Mouse (Mus musculus) heart, postnatal 14 days (tissue): ENCODE results near the gene Sars. TPM values are rescaled to one million over a fixed set of nuclear protein-coding genes. Genes with fewer than 3 reads are reported as not detected.
A peak's percentile ranks its signal among the peaks of the same experiment; 100 is the strongest.

ENCODE experiments used
- DNase-seq, 2 experiments: peaks; one replicate each; pipeline ENCODE4 v3.0.0; 2021 to 2022
- intact Hi-C: fragments of 180-260 bp; cut with DNase I; formaldehyde crosslinking; loops from one replicate; pipeline ENCODE4 v1.15.1; 2025
- total RNA-seq, 2 experiments: library from RNA; stranded (reverse); gene quantifications; 2 replicates each; pipeline ENCODE4 v1.2.3; 2021

Gene Sars
- total RNA-seq, 2 experiments from 2014 or later: 77.8 to 81.7 TPM

- DNase-seq: no peak
These were observed 19.4 kb downstream of the Sars start for GRCm38 (mm10) chr3:108425624-108426018.

GRCm38 (mm10) chr3:108424944-108425623 is 19.9 kb downstream of the Sars start:
- intact Hi-C loops: no loop called here
- no peak for DNase-seq

More at GRCm38 (mm10) chr3:108425624-108426018, 19.4 kb downstream of the Sars start:
- intact Hi-C loops: no loop called here

DNA sequence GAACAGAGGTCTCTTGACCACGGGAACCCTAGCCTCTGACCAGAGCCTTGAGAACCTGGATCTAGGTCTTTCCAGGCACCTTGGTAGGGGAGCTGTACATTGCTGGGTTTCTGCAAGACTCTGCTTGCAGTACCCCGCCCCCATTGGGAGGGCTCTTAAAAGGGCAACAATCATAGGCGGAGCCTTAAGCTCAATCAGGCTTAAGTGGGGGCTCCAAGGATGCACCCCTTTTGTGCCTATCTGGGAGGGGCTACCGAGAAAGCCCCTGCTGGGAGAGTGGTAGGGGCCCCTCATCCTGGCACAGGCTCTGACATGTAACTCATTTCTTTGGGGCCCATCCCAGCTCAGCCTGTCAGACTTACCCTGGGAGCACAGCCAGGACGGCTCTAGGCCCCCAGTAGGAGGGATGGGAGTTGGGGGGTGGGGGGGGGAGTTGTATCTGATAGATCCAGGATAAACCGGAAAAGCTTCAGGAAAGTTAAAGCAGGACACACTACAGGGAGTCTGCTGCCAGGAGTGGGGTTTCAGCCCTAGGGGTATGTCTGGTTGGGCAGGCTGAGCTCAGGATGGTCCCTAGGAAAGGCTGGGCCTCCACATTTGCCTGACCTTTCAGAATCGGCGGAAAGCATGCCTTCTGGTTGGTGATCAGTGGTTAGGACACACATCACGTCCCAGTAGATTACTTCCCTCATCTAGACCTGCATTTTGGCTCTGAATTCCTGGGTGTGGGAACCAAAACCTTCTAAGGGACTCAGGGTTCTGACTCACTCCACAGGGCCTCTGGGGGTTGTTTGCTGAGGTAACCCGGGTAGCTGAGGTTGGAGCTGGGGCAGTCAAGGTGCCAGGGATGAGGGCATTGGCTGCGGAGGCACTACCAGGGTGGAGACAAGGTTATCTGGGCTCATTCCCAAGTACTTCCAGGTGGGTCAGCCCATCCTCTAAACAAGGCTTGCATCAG is 20.9 kb downstream of the Sars start:
- intact Hi-C loops: no loop called here

GRCm38 (mm10) chr3:108423006-108423405 is 22.0 kb downstream of the Sars start:
- no peak for DNase-seq
- intact Hi-C loops: no loop called here

More for the DNA sequence above, 20.9 kb downstream of the Sars start:
- DNase-seq: peak in 1 of 2 experiments; percentile 24

DNA sequence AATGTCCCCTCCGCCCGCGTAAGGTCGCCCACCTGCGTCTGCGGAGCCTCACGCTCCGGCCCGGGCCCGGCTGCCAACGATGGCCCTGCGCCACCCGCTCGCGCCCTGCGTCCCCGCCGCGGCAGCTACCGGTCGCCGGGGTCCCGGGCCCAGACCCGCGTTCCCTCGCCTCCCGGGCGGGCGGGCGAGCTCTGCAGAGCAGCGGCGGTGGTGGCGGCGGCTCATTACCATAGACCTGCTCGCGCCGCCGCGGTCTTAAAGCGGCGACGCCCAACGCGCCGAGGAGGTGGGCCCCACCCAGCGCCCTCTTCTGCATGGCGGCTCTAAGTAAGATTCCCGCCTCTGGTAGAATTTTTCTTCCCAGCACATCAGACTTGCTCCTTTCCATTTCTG is 29.2 kb downstream of the Sars start:
- intact Hi-C loops: no loop called here
- DNase-seq: peak; percentile 77 to 80

- intact Hi-C loops: no loop called here
- peak; percentile 29 to 36 for DNase-seq
These were observed 29.9 kb downstream of the Sars start, which contains the start of gene Celsr2 for GRCm38 (mm10) chr3:108414857-108415830. Gene Celsr2 (minus strand): TSS chr3:108415552.

GRCm38 (mm10) chr3:108413634-108414360 is 31.2 kb downstream of the Sars start:
- intact Hi-C loops: no loop called here
- DNase-seq: no peak

- peak in 1 of 2 experiments; percentile 40 for DNase-seq
- intact Hi-C loops: no loop called here
These were observed 33.3 kb downstream of the Sars start for GRCm38 (mm10) chr3:108411754-108412121.

GRCm38 (mm10) chr3:108411026-108411753 is 33.8 kb downstream of the Sars start:
- no peak for DNase-seq
- intact Hi-C loops: no loop called here

DNA sequence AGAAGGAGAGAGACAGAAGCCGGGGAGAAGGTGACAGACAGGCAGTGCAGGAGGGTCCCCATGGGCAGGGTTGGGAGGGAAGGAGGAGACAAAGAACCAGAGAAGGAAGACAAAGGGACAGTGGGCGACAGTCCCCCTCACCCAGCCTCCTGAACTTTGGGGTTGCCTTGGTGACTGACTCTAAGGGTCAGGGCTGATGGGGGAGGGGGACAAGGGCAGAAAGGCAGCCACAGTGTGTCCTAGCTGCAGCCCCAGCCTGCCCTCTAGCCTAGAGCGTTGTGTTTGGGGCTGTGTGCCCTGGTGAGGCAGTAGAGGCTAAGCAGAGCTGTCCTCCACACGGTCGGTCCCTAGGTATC is 34.7 kb downstream of the Sars start:
- DNase-seq: no peak
- intact Hi-C loops: no loop called here

GRCm38 (mm10) chr3:108409656-108410358 is 35.2 kb downstream of the Sars start:
- no peak for DNase-seq
- intact Hi-C loops: loop anchor here (10.0 kb wide), 1 partner anchor 235 kb away; no protein-coding TSS in a partner anchor

DNA sequence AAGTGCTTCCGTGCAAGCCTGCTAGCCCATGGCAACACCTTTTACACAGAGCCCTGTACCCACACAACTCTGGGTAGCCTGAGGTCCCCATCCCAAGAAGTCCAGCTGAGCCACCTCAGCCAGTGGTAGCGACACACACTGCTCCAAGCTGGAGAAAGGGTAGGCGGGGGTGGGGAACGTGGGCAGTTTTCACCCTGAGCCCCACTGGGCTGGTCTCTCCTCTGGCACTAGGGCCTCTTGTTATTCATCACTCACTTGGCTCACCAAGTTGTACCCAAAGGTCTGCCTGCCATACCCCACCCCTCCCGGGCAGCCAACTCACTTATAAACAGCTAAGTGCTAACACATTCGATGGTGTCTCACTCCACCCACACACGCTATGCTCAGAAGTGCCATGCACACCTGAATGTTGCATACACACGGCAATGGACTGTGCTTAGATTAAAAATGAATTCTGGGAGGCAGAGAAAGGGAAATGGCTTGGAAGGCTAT is 36.4 kb downstream of the Sars start:
- no peak for DNase-seq

DNA sequence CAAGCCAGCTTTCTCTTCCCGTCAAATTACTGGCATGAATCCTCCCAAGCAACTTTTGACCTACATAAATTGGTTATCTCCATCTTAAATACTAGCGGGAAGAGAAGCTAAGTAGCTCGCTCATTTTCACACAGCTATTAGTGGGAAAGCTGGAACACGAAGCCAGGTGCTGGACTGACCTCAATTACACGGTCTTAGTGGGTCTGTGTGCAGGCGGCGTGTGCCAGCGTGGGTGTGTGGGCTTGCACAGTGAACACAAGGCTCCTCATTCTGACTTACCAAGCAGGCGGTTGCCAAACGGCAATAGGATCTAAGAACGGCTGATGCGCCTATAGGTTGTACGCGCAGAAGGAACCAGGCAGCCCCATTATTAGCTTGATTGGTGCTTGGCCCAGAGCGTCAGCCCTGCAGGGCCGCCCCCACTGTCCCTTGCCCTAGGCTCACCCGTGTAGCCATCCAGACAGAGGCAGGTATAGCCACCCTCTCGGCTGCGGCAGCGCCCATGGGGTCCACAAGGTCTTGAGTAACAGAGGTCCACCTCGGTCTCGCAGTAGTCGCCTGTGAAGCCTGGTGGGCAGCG is 38.6 kb downstream of the Sars start:
- intact Hi-C loops: loop anchor here (10.0 kb wide), 1 partner anchor 238 kb away; no protein-coding TSS in a partner anchor
- DNase-seq: no peak

More for the DNA sequence above, 36.4 kb downstream of the Sars start:
- intact Hi-C loops: loop anchor here (10.0 kb wide), 1 partner anchor 236 kb away; no protein-coding TSS in a partner anchor

GRCm38 (mm10) chr3:108405536-108406305 is 39.3 kb downstream of the Sars start:
- intact Hi-C loops: loop anchor here (10.0 kb wide), 1 partner anchor 239 kb away; no protein-coding TSS in a partner anchor
- DNase-seq: no peak

- DNase-seq: no peak
- intact Hi-C loops: loop anchor here (10.0 kb wide), 1 partner anchor 242 kb away; no protein-coding TSS in a partner anchor
These were observed 42.5 kb downstream of the Sars start for GRCm38 (mm10) chr3:108402528-108402920.

DNA sequence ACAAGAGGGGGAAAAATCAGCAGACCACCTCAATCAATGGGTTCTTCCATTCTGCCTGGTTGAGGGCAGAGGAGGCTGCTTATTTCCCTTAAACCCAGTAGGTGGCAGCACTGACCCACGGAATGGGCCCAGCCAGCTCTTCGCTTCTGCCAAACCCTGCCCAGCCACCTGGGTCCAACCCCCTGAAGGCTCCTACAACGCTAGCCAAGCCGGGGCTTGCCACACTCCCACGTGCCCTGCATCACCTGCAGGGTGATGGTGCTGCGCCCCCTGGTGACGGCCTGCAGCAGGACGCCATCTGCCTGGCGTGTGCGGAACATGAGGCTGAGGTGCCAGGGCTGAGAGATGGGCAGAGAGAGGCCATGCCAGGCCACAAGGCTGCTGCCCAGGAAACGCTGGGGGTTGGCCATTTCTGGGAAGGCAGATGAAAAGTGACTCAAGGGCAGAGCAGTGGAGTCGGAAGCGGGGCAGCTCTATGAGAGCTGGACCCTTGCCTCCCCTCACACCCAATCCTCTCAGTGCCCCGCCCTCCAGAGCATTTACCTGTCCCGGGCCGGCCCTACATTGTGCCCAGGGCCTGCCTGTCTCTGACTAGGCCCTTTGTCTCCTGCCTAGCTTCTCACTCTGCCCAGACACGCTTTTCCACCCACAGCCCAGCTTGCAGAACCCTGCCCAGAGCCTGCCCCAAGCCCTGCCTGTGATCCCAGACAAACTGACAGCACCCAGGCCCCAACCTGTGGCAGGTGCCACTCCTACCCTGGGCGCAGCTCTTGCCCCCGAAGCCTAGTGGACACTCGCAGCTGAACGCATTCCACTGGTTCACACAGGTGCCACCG is 43.1 kb downstream of the Sars start:
- intact Hi-C loops: loop anchor here (2.0 to 10.0 kb wide), 2 partner anchors 161 to 243 kb away; partner anchors contain the start of gene Tmem167b

More for the DNA sequence above, 43.1 kb downstream of the Sars start:
- DNase-seq: peak; percentile 86 to 92
